Mouse (Mus musculus): ENCODE results near the gene 1700056E22Rik.

The 1700056E22Rik gene

DNA sequence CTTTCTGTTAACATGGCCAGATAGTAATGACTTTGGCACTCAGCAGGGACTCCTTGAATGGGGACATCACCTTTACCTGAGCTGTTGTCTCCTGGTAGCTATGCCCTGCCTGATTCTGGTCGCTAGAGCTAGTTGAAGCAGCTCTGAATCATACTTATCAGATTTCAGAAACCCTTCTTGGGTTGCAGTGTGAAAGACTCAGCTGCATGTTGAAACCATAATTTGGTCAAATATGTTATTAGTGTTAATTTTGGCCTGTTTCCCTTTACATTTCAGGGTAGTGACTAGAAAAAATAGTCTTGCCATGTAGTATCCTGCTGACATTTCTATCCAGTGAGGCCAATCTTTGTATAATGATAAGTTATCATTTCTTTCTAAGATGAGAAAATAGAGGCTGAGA lies 17.2 kb upstream of the 1700056E22Rik start:
- DNase-seq (ENCODE audit: low spot score), result no peak

DNA sequence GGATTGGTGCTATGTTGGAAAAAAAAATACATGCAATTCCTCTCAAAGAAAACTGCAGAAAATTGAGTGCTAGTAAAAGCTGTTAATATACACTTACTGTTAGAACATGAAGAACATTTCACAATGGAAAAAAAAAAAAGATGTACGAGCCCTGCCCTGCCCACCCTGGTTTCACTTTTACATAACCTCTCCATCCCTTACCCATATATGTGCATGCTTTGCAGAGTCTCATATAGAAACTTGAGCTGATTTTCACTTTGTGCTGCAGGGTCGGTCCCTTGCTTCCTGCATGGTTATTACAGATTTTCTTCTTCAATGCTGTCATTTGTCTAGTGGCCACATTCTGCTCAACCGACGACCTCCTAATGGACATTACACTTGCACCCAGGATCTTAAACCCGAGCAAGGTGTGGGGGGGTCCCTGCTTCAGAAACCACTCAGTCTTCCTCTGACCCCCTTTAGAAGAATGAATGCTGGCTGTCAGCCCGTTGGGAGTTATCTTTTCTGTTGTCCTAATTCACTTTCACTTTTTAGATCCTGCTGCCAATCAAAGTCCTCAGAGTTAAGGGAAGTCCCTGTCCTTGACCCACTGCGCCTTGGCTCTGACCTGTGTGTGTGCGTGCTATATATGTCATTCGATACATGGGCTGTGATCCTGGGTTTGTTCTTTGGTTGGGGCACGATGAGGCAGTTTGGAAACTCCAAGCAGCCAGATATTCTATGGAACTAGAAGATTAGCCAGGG lies 14.7 kb upstream of the 1700056E22Rik start:
- no peak for DNase-seq (ENCODE audit: low spot score)

DNA sequence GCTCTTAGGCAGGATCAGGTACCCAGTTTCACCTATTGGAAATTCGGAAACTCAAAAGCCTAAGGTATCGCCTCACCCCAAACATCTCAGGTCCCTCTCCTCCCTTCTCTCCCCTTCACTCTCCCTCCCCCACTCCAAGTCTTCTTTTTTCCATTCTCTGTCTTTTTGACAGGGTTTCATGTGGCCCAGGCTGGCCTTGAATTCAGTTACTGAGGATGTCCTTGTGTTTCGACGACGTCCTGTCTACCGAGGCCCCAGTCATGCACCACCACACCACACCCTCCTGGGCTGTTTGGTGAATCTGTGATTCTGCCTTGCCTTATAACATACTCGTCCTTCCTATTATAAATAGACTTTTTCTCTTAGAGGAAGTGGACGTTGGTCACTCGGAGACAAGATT lies 13.7 kb upstream of the 1700056E22Rik start:
- DNase-seq (ENCODE audit: low spot score), result no peak

DNA sequence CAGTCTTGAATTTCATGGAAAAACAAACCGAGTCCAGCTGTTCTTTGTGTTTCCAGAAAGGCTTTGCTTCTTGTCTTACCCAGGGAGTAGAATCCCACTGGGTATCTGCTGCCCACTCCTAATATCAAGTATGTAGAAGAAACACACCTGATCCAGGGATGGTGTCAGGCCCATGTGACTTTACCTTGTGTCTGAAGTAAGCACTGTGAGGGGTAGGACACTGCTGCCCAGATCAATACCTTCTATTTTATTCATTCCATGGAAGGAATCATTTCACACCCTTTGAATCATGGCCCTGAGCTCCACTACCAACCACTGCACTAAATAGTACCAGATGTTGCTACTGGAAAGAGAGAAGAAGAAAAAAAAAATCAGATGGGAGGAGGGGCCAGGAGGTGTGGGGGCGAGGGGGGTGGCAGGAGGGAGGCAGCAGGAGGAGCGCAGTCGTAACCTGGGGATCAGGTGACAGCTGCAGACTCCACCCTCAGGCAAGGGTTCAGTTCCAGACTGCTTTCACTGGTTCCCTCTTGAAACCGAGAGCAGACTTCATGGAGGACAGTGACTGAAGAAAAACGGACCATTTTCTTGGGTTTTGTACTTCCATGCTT lies 12.1 kb upstream of the 1700056E22Rik start:
- DNase-seq (ENCODE audit: low spot score), result no peak

DNA sequence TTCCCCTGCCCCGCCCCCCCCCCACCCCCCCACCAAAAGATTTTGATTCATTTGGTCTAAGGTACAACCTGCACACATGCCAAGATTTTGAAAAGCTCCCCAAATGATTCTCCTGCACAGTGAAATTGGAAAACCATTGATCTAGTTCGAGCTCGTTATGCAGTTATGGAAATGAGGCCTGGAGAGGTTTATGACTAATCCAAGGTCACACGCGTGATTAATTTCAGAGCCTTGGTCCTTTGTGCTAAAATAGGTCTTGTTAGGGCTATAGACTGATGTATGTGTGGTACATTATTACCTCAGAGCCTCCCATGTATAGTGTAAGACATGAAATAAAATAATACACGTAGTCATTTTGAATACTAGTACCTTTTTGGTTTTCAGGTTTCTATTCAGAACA lies 9.3 kb upstream of the 1700056E22Rik start:
- no peak for DNase-seq (ENCODE audit: low spot score)

DNA sequence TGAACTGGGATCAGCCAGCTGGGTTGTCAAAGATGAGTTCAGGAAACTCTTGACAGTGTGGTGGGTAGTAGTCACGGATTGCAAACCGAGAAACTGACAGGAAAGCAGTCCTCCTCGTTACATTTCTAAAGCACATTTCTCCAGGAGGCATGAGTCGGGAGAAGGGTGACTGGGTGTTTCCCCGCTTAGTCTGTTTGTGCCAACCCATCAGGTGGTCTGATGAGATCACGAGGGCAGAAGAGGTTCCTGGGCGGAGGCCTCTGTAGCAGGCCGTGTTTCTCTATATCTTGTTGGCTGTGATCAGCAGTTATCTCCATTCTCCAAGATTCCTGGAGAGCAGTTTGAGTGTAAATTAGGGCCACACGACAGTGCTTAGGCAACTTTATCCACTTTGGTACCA lies 8.6 kb upstream of the 1700056E22Rik start:
- DNase-seq (ENCODE audit: low spot score), result no peak

DNA sequence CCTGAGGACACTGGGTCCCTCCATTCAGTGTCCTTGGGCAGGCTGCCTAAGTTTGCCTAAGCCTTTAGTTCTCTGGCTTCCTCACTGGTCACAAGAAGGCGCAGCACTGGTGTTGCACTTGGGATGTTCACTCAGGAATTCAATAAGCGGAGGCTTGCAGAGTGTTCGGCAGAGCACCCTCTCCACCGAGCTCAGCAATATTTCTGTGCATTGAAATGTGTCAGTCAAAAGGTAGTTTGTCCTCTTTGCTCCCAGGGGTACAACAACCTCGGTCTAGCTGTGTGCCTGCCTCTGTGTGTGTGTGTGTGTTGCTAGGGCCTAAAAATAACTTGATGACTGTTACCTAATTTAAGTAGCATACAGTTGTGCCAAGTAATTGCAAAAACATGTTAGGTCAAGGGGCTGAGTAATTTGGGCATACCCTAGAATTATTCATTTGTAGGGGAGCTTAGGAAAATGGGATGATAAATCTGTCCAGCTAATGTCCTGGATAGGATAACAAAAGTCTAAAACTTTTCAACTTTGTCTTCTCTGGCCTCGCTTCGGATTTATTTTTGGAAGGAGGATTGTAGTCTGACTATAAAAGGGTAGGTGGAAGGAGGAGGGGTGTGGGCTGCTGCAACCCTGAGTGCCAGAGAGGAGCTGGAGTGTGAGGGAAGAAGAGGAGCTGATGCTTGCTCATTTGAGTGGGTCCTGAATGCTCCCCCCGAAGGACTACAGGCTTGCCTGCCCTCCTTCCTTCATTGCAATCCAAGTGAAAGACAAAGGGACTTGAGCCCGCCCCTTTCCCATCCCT lies 7.9 kb upstream of the 1700056E22Rik start:
- peak; percentile 35 for DNase-seq (ENCODE audit: low spot score)

DNA sequence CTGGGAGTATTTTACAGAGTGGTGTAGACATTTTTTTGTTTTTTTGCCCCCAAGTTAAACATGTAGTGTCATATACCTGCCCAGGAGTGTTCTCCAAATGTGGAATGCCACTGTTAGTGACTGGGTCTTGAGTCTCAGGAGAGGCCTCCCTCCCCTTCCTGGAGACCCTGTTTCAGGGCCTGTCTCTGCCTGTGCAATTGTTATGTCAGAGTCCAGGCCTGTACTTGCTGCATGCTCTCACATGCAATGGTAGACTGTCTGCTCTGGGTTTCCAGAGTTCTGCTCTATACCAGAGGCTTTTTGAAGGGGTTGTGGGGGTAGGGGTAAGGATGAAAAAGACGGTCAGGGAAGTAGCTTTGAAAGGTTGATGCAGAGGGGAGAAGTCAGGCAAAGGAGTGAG lies 6.8 kb upstream of the 1700056E22Rik start:
- no peak for DNase-seq (ENCODE audit: low spot score)

DNA sequence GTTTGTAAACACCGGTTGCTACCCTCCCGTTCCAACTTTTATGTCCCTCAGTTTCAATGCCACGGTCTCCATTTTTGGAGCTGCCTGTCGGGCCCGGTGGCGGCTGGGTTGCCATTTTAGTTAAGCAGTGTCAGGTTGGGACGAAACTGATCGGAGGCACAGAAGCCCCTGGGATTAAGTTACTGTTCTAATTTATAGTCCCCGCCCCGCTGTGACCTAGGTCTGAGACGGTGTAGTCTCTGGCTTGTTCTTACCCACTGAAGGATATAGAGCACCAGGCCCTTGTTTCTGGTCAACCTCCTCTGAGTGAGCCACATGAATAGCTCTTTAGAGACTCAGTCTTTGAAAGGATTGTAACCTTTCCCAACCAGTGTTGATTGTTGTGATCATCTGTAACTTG lies 6.1 kb upstream of the 1700056E22Rik start:
- no peak for DNase-seq (ENCODE audit: low spot score)

DNA sequence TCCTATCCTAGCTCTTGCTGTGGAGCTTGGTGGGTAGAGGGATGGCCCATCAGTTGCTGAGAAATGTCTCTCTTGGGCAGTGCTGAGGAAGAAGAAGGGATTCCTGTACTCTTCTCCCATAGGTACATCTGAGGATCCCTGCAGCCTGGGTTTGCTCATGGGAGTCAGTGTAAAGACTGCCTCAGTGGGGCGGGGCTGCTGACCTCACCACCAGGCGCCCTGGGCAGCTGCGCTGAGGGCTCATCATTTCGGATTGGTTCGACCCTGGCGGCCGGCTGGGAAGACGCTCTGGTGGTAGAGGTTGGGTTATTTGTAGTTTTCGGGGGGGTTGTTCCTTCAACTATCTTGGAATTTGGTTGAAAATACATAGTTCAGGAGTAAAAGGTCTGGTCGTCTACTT lies 5.2 kb upstream of the 1700056E22Rik start:
- DNase-seq (ENCODE audit: low spot score), result no peak

DNA sequence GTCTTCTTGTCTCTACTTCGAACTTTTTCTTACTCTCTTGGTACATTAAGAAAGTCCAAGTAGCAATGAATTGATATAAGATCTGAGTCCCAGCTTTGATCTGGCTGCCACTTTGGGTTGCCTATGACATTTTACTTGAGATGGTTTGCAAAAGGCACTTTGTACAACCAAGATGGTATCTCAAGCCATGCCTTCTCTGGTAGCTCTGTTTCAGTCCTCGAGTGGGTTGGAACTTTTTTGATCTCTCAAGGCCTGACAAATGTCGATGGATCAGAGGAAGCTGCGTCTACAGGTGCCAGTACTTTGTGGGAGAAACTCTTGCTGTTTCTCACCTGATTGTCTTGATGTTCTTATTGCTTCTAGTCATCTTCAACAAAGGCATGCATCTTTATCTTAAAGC lies 3.7 kb upstream of the 1700056E22Rik start:
- DNase-seq (ENCODE audit: low spot score), result no peak

DNA sequence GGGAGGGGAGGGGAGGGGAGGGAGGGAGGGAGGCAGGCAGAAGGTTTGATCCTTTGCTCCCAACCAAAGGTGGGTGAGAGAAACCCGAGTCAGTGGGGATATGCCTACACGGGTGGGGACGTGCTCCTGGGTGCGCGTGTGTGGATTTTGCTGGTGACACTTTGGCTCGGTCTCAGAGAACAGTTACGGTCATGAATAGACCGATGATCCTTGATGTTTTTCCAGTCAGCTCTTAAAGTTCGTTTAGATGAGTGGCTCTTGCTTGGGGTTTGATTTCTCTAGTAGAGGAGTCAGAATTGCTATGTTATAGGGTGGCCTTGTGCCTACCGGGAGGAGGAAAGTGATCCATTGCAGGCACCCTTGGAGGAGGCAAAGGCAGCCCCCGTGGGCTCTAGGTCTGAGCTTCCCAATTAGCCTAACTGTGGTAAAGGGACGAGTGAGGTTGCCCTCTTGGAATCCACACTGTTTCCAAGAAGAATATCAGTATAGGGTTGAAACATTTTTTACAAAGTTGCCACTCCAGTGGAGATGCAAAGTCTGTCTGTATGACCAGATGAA lies 1.3 kb upstream of the 1700056E22Rik start:
- no peak for DNase-seq (ENCODE audit: low spot score)

DNA sequence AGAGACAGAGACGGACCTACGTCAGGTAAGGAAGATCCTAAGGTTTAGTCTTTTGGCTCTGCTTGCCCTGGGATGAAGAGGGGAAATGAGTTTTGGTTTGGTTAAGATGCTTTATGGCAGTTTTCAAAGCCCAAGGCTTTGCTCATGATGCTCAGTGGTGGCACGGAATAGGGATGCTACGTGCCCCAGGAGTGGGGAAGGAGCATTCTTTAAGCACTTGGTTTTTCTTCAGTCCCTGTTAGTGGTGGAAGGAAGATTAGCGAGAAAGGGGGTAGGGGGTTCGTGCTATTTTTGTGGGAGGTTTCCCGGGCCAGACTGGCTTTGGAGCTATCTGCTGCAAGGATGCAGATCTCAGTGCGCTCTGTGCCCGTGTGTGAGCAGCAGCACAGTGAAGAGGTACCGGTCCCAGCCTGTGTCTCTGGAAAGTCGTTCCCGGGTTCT lies 660 bp upstream of the 1700056E22Rik start:
- no peak for DNase-seq (ENCODE audit: low spot score)

DNA sequence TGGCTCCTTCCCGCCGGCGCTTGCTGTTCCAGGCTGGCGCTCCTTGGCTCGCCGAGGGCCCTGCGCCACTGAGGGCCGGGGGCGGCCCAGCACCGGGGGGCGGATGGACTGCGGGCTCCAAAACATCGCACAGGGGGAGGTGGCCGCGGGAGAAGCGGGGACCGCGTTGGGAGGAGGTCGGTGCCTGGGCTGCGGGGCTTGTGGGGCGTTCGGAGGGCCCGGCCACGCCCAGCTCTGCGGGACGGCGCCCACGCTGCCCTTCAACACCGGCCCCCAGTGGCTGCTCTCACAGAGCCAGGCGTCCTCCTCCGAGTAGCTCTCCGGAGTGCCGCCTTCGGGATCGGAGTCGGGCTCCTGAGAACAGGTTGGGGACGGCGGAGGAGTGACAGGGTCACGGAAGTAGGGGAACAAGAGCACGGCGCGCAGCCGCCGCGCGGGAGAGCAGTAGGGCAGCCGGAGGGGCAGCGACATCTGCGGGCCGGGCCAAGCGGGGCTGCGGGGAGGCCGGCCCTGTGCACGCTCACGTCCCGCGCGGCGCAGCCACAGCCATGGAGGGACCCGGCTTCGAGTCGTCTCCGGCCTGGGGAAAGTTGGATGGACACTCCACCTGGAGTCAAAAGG lies 601 bp downstream of the 1700056E22Rik start:
- peak; percentile 67 for DNase-seq (ENCODE audit: low spot score)

DNA sequence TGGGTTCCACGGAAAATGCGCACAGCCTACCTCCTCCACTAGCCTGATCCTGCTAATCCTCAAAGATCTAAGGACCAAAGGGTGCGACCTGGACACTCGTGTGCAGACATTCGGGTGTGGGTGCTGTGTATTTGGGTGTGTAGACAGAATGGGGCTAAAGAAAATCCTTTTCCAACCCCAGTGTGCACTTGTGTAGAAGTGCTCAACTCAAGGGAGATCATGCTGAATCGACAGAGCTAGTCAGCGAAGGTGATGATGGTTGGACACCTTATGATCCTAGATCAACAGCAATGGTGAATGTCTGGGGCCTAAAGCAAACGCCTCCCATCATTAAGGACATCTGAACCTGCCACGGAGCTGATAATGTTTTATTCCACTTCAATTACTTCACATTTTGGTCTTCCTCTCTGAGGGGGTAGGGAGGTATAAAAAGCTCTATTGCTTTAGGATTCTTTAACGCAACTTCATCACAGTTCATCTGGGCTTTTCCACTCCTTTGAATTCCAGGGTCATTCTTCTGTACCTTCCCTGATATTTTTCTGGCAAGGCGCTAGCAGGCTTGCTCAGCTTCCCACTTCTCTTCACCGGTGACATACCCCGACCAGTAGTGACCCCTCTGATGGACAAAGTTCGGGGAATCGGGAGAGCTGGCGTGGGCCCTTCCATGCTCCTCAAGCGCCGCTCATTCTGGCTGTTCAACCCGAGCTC lies 1.3 kb downstream of the 1700056E22Rik start:
- no peak for DNase-seq (ENCODE audit: low spot score)

DNA sequence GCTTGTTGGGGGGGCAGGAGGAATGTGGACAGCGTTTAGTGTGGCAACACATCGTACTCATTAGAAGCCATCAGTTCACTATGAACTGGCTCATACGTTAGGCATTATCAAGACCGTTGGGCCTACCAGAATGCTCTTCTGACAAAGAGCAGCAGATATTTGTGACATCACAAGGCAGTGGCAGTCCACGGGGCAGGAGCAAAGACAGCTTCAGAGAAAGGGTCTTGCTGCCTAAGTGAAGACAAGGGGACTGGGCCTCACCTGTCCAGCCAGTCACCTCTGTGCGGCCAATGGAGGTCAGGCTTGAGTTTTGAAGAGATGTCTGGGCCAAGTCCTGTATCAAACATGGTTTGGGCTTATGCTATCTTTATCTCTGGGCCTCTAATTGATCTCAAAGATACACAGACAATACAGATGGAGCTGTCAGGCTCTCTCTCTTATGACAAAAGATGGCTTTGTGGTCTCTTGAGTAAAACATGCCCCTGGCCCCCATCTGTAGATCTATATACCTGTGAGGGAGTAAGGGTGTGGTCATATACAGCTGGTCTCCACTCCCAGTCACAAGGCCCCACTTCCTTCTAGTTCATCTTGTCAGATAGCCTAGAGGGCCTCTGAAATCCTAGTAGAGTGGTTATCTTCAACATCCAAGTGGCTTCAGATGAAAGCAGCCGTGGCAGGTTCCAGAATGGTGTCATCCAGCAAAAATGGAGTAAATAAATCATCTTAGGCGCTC lies 3.9 kb downstream of the 1700056E22Rik start:
- no peak for DNase-seq (ENCODE audit: low spot score)

DNA sequence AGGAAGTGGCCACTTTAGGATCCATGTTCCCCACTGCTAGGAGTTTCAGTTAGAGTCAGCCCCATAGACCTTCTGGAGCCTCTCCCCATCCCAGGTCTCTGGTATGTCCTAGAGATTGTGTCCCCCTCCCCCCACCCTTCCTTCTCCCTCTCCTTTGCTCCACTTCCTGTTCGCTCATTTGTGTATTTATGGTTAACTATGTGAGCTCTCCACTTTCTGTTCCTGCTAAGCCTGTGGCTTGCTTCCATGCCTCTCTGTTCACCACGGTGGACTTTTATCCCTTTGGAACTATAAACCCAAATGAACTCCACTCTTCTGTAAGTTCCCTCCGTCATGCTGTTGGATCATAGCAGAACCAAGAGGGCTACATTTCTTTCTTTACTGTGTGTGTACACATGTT lies 7.1 kb downstream of the 1700056E22Rik start:
- DNase-seq (ENCODE audit: low spot score), result no peak

DNA sequence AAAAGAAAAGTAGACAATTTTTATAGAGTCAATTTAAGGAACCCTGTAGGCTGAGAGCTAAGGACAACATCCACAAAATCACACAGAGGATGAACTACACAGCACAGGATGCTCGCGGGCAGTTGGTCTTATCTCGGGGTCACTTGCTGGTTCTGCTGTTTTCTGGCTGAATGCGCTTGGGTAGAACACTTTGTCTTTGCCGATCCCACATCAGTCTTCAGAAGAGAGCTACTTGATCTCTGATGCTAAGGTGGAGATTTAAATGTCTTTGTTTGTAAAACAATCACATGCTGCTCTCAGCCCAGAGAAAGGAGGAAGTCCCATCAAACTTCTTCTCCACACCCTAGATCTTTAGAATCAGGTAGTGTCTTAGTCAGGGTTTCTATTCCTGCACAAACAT lies 9.0 kb downstream of the 1700056E22Rik start:
- no peak for DNase-seq (ENCODE audit: low spot score)

DNA sequence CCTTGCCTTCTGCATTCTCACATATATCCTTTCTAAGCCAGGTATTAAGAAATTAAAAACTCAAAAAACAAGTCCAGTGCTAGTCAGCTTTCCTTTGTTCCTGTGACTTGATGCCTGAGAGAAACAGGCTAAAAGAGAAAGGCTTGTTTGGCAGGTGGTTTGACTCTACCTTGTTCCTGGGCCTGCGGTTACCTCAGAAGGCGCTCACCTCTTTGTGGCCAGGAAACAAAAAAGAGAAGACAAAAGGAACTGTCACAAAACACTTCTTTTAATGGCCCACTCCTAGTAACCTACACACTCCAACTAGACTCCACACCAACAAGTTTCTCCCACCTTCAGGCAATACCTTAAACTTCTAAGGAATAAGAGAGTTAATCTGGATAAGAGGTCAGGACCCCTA lies 9.5 kb downstream of the 1700056E22Rik start:
- no peak for DNase-seq (ENCODE audit: low spot score)

DNA sequence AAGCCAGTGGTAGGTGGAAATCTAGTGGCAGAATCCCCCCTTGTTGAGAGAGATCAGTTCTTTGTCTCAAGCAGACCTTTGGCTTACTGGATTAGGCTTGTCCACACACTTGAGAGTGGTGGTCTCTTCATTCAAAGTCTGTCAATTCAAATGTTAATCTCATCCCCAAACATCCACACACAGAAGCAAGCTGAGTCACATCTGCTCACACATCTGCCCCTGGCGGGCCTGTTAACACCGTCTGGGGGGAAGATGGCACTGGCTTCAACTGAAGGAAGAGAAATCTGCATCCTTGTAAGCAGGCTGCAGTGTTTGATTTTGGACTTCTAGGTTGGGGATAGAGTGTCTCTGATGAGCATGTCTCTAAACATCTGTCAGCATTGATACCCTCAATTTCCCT lies 10.1 kb downstream of the 1700056E22Rik start:
- no peak for DNase-seq (ENCODE audit: low spot score)

DNA sequence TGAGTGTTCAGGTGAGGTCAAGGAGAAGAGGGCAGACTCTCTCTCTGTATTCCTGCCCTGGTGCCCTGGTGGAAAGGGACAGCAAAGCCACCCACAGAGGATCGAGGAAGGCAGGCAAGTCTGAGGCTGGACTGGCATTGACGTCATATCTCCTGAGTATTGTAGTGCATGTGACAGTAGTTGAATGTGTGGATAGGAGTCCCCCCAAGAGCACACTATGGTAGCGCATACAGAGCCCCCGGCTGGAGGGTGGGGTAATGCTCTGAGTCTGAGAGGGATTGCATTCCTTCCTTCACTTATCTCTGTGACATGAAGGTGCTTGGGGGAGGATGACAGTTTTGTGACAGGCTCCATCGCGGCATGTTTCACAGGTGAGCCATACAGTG lies 14.4 kb downstream of the 1700056E22Rik start:
- no peak for DNase-seq (ENCODE audit: low spot score)

All from ovary, postnatal 14 days (tissue).